Mouse (Mus musculus): ENCODE measurements around the gene Sult6b2. TPM values are rescaled to one million over a fixed set of nuclear protein-coding genes. Genes with fewer than 3 reads are reported as not detected.

Gene Sult6b2
- polyA plus RNA-seq, 1 experiment from 2014 or later = 20.9 TPM

DNA sequence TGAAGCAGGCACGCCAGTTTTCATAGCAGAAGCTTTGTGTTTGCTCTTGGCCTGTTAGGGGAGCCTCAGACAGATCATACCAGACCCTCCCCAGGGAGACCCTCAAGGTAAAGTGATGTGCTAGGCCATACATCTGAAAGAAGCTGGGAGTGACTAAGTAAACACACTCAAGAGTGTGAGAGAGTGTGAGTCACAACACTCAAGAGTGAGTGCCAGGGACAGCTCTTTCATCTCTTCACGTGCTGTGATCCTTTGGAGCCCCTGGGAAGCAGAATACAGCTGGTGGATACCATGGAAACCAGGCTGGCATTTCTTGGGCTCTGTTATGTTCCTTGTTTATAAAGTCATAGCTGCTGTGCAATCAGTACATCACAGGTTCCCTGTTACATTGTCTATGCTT lies 39.4 kb downstream of the Sult6b2 start:
- Histone ChIP-seq H3K36me3 (peaks cover 38% of the 10 kb centered on the region), H3K9me3 (no peaks in the 10 kb centered on the region), H3K4me1 (replicated peaks) (peaks cover 2% of the 10 kb centered on the region; the same call in 1 of the 2 replicates), H3K9ac (no peak overlapping the region), H3K27me3 (replicated peaks) (no peaks in the 10 kb centered on the region), H3K27ac (no peak overlapping the region), H3K4me3 (replicated peaks) (no peak overlapping the region), H3K4me2 (replicated peaks) (no peak overlapping the region)
- no peak for ATAC-seq
- WGBS = 69% methylated on average over 2 of the region's 2 CpGs

DNA sequence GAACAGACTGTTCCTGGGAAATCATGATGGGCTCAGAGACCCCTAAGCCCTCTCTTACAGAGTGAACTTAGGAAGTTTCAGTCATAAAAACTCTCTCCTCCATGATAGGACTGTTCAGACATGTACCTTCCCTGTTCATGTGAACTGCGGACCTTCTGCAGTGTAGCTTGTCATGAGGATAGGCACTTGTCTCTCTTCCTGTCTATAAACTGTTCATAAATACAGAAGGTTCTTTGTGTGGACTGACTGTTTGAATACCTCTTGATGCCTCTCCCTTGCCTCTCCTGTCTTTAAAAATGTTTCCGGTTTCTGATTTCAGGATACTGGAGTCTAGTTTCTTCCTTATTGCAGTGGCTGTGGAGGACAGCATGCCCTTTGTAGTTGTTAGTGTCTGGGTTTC lies 44.7 kb downstream of the Sult6b2 start:
- Histone ChIP-seq H3K4me1 (replicated peaks) (peaks cover 10% of the 10 kb centered on the region), H3K9ac (no peak overlapping the region), H3K4me3 (replicated peaks) (no peak overlapping the region), H3K36me3 (peaks cover 10% of the 10 kb centered on the region; the same call in 1 of the 2 replicates), H3K27me3 (replicated peaks) (no peaks in the 10 kb centered on the region; the same call in 1 of the 2 replicates), H3K27ac (peak overlapping the region; percentile 60), H3K9me3 (no peaks in the 10 kb centered on the region), H3K4me2 (replicated peaks) (0 out of 2 replicates have a peak overlapping the region, but pooled peaks have one; percentile 18)
- WGBS = 65% methylated on average over 2 of the region's 2 CpGs
- peak; percentile 23 for ATAC-seq

DNA sequence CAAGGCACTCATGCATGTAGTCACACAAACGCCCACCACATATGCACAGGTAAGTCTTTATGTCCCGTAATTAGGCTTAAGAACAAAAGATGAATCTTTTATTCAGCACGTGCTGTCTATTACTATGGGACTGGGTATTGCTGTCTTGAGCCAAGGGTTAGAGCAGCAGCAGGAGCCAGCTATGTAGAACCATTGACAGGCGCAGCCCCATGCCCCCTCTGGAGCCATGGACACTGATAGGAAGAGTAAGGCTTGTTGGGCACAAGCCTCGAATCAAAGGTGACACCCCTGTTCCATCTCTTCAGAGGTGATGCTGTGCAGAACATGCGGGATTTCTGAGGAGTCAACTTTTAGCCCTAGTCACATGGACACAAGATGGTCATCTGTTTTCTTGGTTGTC lies 45.7 kb downstream of the Sult6b2 start:
- no peaks in the 10 kb centered on the region for H3K9me3 ChIP-seq
- H3K4me1 ChIP-seq (replicated peaks) = peaks cover 10% of the 10 kb centered on the region
- 0 out of 2 replicates have a peak, but pooled peaks cover 5% of the 10 kb centered on the region for H3K36me3 ChIP-seq
- H3K27me3 ChIP-seq (replicated peaks) = no peaks in the 10 kb centered on the region; the same call in 1 of the 2 replicates
- peak overlapping the region; percentile 60; the same call in 1 of the 2 replicates for H3K27ac ChIP-seq
- H3K9ac ChIP-seq = no peak overlapping the region
- ATAC-seq = no peak
- peak overlapping the region; percentile 71 for H3K4me2 ChIP-seq (replicated peaks)
- WGBS = 91% methylated on average over 6 of the region's 6 CpGs
- no peak overlapping the region for H3K4me3 ChIP-seq (replicated peaks)

DNA sequence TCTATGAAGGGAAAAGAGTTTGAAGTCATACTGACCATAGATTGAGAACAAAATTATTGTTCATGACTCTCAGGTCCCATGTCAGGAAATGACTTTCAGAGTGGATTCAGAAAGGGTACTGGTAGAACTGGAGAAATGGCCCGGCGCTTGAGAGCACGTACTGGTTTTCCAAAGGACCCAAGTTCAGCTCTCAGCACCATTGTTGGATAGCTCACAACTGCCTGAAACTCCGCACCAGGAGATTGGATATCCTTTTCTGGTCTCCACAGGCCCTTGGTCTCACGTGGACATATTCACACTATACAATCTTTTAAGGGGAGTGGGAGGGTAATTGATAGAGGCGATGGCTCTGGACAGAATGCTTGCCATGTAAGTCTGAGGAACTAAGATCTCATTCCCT lies 46.3 kb downstream of the Sult6b2 start:
- no peak for ATAC-seq
- Histone ChIP-seq H3K9me3 (no peaks in the 10 kb centered on the region), H3K27ac (no peak overlapping the region), H3K9ac (no peak overlapping the region), H3K4me3 (replicated peaks) (peak overlapping the region; percentile 75), H3K27me3 (replicated peaks) (no peaks in the 10 kb centered on the region; the same call in 1 of the 2 replicates), H3K4me1 (replicated peaks) (peaks cover 10% of the 10 kb centered on the region), H3K4me2 (replicated peaks) (peak overlapping the region; percentile 71), H3K36me3 (0 out of 2 replicates have a peak, but pooled peaks cover 5% of the 10 kb centered on the region)
- WGBS = 90% methylated on average over 6 of the region's 6 CpGs

DNA sequence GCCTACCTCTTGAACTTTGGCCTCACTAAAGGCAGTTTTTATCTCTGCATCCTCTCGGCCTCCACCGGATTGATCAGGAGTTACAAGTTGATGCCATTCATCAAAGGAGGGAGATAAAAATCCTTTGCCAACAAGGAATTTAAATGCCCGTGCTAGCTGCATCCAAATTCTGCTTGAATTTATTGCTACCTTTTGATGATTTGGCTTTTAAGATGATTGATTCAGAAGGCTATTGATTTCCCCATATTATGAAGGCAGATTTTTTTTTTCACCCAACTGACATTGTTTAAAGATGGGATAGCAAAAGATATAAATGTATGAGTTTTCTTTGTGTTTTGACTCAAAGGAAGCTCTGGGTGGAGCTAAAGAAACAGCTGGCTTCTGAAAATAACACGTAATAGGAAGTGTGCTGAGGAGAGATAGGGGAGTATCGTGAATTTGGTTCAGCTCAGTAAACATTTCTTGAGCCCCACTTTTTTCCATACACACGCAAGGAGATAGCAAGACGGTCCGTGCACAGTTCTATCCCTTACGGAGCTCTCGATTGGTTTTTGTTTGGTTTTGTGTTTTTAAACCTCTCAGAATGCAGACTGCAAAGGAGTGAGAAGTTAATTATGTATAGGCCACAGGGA lies 46.9 kb downstream of the Sult6b2 start:
- Histone ChIP-seq H3K27me3 (replicated peaks) (no peaks in the 10 kb centered on the region; the same call in 1 of the 2 replicates), H3K36me3 (0 out of 2 replicates have a peak, but pooled peaks cover 5% of the 10 kb centered on the region), H3K4me3 (replicated peaks) (peak overlapping the region; percentile 75), H3K9me3 (no peaks in the 10 kb centered on the region), H3K4me2 (replicated peaks) (peak overlapping the region; percentile 71), H3K4me1 (replicated peaks) (peaks cover 10% of the 10 kb centered on the region), H3K27ac (peak overlapping the region; percentile 7; the same call in 1 of the 2 replicates), H3K9ac (peak overlapping the region; percentile 86; the same call in 1 of the 2 replicates)
- ATAC-seq = no peak
- WGBS = 26% methylated on average over 10 of the region's 10 CpGs

DNA sequence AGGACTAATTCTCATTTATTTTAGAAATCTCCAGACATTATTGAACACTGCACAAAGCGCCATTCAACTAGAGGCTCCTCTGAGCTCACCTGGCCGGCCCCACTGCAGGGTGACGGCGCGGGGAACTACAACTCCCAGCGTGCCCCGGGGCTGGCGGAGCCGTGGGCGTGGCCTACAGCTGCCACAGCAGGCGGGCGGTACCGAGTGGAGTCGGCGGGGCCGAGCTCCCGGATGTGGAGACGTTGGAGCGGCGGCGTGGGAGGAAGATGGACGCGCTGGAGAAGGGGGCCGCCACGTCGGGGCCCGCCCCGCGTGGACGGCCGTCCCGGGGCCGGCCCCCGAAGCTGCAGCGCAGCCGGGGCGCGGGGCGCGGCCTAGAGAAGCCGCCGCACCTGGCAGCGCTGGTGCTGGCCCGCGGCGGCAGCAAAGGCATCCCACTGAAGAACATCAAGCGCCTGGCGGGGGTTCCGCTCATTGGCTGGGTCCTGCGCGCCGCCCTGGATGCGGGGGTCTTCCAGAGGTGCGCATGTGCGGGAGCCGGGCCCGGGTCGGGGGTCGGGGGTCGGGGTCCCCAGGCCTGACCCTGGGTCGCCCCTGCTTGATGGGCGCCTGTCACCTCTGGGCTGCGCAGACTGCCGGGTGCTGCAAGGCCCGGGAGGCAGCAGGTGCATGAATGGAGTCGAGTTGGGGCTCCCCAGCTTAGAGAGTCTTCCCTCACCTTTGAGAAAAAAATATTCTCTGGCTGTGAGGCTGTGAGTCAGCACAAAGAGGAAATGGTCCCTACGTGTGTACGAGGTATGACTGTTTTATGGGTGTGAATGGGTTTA lies 47.6 kb downstream of the Sult6b2 start, which contains the start of gene Cmas:
TSS of gene Cmas (plus strand) at position 180 of the 827 bp plus-strand sequence.
- H3K4me1 ChIP-seq (replicated peaks) = peaks cover 10% of the 10 kb centered on the region
- H3K36me3 ChIP-seq = 0 out of 2 replicates have a peak, but pooled peaks cover 5% of the 10 kb centered on the region
- H3K27ac ChIP-seq = peak within 1 kb of the TSS; percentile 96
- peak within 1 kb of the TSS; percentile 75 for H3K4me3 ChIP-seq (replicated peaks)
- H3K27me3 ChIP-seq (replicated peaks) = no peaks in the 10 kb centered on the region; the same call in 1 of the 2 replicates
- H3K9me3 ChIP-seq = no peaks in the 10 kb centered on the region
- H3K4me2 ChIP-seq (replicated peaks) = peak within 1 kb of the TSS; percentile 71
- peak; percentile 94 for ATAC-seq
- peak within 1 kb of the TSS; percentile 86 for H3K9ac ChIP-seq
- WGBS = under 1% methylated on average over 66 of the region's 68 CpGs

DNA sequence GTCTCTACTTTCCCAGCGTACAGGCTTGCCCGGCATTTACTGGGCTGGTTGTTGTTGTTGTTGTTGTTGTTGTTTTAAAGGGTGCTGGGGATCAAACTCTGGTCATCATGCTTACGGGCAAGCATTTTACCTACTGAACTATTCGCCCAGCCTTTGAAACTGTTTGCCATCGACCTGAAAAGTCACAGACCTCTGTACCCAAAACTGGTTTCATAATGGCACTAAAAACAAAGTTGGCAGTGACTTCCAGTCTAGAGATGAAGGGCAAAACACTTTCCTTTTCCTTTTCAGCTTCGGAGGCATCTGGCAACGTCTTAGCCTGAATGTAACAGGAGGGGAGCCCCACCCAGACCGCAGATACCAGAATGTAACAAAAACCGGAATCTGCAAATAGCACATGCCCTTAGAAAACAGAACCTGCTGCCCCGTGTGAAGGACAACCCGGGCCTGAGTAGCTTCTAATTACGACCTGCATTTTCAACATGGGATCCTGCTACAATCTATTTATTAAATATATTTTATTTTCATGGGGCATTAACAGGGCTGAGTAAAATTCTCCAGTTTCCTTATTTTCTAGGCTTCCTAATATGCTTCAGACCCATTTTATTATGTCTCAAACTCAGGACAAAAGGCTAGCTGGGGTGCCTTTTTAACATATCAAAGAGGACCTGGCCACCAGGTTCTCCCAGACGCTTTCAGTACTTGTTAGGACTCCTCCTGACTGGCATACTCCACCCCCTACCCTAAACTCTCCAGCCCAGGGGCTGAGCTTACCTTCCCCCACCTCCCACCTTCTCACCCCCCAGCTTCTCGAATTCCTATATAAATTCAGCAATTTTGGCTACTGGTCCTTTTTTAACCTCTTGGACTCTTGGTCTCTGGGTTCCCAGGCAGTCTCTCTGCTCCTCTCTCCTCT lies 51.7 kb downstream of the Sult6b2 start:
- 43% methylated on average over 14 of the region's 14 CpGs for WGBS
- Histone ChIP-seq H3K4me1 (replicated peaks) (no peaks in the 10 kb centered on the region; the same call in 1 of the 2 replicates), H3K9ac (no peak overlapping the region), H3K4me2 (replicated peaks) (no peak overlapping the region), H3K27me3 (replicated peaks) (no peaks in the 10 kb centered on the region; the same call in 1 of the 2 replicates), H3K4me3 (replicated peaks) (no peak overlapping the region), H3K27ac (no peak overlapping the region), H3K36me3 (no peaks in the 10 kb centered on the region), H3K9me3 (no peaks in the 10 kb centered on the region)
- ATAC-seq = no peak

DNA sequence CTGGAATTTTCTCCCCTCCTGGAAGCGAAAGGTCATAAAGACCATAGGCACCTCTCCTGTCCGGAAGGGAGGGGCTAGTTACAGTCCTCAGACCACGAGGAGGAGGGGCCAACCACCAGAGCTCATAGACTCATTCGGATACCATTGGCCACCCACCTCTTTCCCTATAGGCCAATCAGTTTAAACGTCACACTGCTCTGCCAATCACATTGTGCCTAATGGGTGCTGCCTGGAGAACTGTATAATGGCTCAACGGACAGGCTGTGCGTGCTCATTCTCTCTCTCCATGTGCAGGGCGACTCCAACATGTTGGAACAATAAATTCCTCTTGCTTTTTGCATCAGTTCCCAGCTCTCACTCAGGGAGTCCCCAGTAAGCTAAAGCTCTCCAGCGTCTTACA lies 52.9 kb downstream of the Sult6b2 start:
- H3K27ac ChIP-seq = no peak overlapping the region
- 60% methylated on average over 9 of the region's 9 CpGs for WGBS
- H3K9ac ChIP-seq = no peak overlapping the region
- H3K4me1 ChIP-seq (replicated peaks) = no peaks in the 10 kb centered on the region; the same call in 1 of the 2 replicates
- H3K9me3 ChIP-seq = no peaks in the 10 kb centered on the region
- ATAC-seq = no peak
- no peaks in the 10 kb centered on the region for H3K36me3 ChIP-seq
- no peak overlapping the region for H3K4me3 ChIP-seq (replicated peaks)
- H3K27me3 ChIP-seq (replicated peaks) = no peaks in the 10 kb centered on the region; the same call in 1 of the 2 replicates
- no peak overlapping the region for H3K4me2 ChIP-seq (replicated peaks)

DNA sequence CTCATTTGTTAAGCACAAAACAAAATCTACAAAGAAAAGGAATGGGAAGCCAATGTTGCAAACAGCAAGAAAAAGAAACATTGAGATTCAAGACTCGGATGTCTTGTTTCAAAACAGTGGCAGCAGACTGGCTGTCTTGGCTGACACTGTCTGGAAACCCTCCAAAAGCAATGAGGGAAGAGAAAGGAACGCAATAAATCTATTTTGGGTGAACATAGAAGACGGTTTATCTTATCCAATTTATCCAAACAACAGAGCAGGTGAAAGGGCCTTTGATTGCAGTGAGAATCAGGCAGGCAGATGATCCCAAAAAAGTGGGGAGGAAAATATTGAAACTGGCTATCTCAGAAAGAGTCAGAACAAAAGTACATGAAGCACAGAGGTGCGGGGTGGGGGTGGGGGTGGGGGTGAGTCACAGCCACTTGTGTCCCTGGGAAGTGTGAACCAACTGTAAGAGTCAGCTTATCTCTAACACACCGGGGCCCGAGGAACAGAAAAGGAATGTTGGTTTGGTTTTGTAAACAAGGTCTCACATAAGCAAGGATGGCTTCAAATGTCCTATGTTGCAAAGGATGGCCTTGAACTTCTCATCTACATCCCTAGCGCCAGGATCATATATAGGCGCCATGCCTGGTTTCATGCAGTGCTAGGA lies 56.1 kb downstream of the Sult6b2 start:
- no peaks in the 10 kb centered on the region for H3K36me3 ChIP-seq
- H3K9me3 ChIP-seq = no peaks in the 10 kb centered on the region
- no peak overlapping the region for H3K9ac ChIP-seq
- H3K4me3 ChIP-seq (replicated peaks) = no peak overlapping the region
- H3K27ac ChIP-seq = no peak overlapping the region
- H3K27me3 ChIP-seq (replicated peaks) = no peaks in the 10 kb centered on the region
- no peaks in the 10 kb centered on the region; the same call in 1 of the 2 replicates for H3K4me1 ChIP-seq (replicated peaks)
- ATAC-seq = no peak
- WGBS = 46% methylated on average over 8 of the region's 8 CpGs
- H3K4me2 ChIP-seq (replicated peaks) = no peak overlapping the region

DNA sequence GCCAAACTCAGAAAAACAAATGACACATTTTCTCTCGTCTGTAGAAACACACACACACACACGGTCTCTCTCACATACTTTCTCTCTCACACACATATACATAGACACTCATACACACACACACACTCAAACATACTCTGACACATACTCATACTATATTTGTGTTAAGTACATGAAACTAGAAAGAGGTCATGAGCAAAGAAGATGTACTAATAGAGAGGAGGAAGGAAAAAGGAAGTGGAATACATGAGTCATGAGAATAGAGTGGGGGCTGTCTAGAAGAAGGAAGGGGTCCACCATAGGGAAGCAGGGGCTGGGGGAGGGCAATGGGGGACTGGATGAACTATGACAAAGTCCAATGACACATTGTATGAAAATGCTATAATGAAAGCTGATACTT lies 57.1 kb downstream of the Sult6b2 start:
- Histone ChIP-seq H3K4me3 (replicated peaks) (no peak overlapping the region), H3K9me3 (no peaks in the 10 kb centered on the region), H3K27ac (peak overlapping the region; percentile 59; the same call in 1 of the 2 replicates), H3K36me3 (no peaks in the 10 kb centered on the region), H3K4me2 (replicated peaks) (no peak overlapping the region; the same call in 1 of the 2 replicates), H3K4me1 (replicated peaks) (no peaks in the 10 kb centered on the region; the same call in 1 of the 2 replicates), H3K9ac (no peak overlapping the region), H3K27me3 (replicated peaks) (no peaks in the 10 kb centered on the region)
- WGBS = 40% methylated on average over 2 of the region's 2 CpGs
- ATAC-seq = no peak

DNA sequence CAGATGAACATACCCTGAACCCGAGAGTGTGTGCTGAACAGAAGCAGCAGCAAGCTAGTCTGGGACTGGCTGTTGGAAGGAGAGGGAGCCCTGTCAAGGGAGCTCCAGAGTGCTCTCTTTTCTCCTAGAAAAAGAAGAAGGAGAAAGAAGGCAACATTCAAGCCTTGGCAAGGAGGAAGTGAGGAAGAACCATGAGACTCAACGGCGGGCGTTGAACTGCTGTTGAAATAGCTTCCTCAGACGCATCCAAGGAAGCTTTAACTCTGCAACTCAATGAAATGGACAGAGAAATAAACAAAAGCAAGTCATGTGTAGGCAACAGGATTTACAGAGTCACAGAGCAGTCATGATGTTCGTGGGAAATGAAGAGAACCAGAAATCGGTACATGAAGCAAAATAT lies 57.5 kb downstream of the Sult6b2 start:
- peak overlapping the region; percentile 5 for H3K4me2 ChIP-seq (replicated peaks)
- H3K9me3 ChIP-seq = no peaks in the 10 kb centered on the region
- peak overlapping the region; percentile 59 for H3K27ac ChIP-seq
- H3K36me3 ChIP-seq = no peaks in the 10 kb centered on the region
- ATAC-seq = no peak
- no peaks in the 10 kb centered on the region; the same call in 1 of the 2 replicates for H3K4me1 ChIP-seq (replicated peaks)
- H3K27me3 ChIP-seq (replicated peaks) = no peaks in the 10 kb centered on the region
- WGBS = 37% methylated on average over 7 of the region's 7 CpGs
- H3K4me3 ChIP-seq (replicated peaks) = no peak overlapping the region
- no peak overlapping the region for H3K9ac ChIP-seq
